In the genomic region with DNA sequence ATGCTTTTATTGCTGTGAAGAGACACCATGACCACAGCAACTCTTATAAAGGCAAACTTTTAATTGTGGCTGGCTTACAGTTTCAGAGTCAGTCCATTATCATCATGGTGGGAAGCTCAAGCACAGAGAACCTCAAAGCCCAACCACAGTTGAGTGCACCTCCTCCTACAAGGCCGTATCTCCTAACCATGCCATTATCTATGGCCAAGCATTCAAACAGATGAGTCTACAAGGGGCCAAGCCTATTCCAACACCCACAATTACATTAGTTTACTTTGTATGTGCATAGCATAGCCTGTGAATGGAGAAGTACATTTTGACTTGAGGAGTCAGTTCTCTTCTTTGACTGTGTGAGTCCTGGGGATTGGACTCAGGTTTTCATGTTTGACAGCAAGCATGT, we compare ENCODE assay signal across 1 mouse cellular context.
TF ChIP-seq lines count a peak whose summit lies in the region.

No protein-coding gene starts in this region.

TF ChIP-seq in MEL, 35 proteins besides CTCF, POLR2A, EP300 and RAD21:
- no peak for TF ChIP-seq ZNF384 (IDR thresholded peaks at IDR 0.05; ENCODE audit: low read depth, low read length)
- peak; percentile 88 for TF ChIP-seq SIN3A (IDR thresholded peaks at IDR 0.05; ENCODE audit: low read length)
- TF ChIP-seq GATA1 (IDR thresholded peaks at IDR 0.05; ENCODE audit: low read depth, low read length) = peak; percentile 87
- TF ChIP-seq POLR2AphosphoS5 (IDR thresholded peaks at IDR 0.05; ENCODE audit: borderline replicate concordance, low read depth, low read length) = no peak
- TF ChIP-seq UBTF (IDR thresholded peaks at IDR 0.05; ENCODE audit: borderline replicate concordance, insufficient read depth, low read depth, low read length) = no peak
- TF ChIP-seq RCOR1 (IDR thresholded peaks at IDR 0.05; ENCODE audit: low read depth, low read length) = peak; percentile 77
- TF ChIP-seq POLR2AphosphoS2 (IDR thresholded peaks at IDR 0.05; ENCODE audit: low read length) = 0 out of 2 replicates have a peak, but pooled peaks have one; percentile 40
- 0 out of 2 replicates have a peak, but pooled peaks have one; percentile 41 for TF ChIP-seq MAZ (IDR thresholded peaks at IDR 0.05; ENCODE audit: low read depth, low read length)
- TF ChIP-seq TAL1 (IDR thresholded peaks at IDR 0.05; ENCODE audit: low read length) = no peak
- peak; percentile 42; the same call in 1 of the 2 replicates for TF ChIP-seq MAFK (IDR thresholded peaks at IDR 0.05; ENCODE audit: borderline replicate concordance, low read depth, low read length)
- peak; percentile 14; the same call in 1 of the 2 replicates for TF ChIP-seq SMC3 (IDR thresholded peaks at IDR 0.05; ENCODE audit: low read depth, low read length)
- TF ChIP-seq MAX (IDR thresholded peaks at IDR 0.05; ENCODE audit: low read length) = peak; percentile 30
- TF ChIP-seq MXI1 (IDR thresholded peaks at IDR 0.05; ENCODE audit: low read depth, low read length) = peak; percentile 75
- TF ChIP-seq MEF2A (IDR thresholded peaks at IDR 0.05; ENCODE audit: extremely low read depth, insufficient replicate concordance, low read depth, low read length, poor library complexity, severe bottlenecking) = peak; percentile 17; the same call in 1 of the 2 replicates
- TF ChIP-seq CHD1 (IDR thresholded peaks at IDR 0.05; ENCODE audit: low read depth, low read length) = no peak
- TF ChIP-seq TCF12 (IDR thresholded peaks at IDR 0.05; ENCODE audit: low read depth, low read length) = peak; percentile 76
- TF ChIP-seq ETS1 (IDR thresholded peaks at IDR 0.05; ENCODE audit: low read depth, low read length) = peak; percentile 84
- TF ChIP-seq MYB (IDR thresholded peaks at IDR 0.05; ENCODE audit: low read depth, low read length) = peak; percentile 69
- 0 out of 2 replicates have a peak, but pooled peaks have one; percentile 16 for TF ChIP-seq KAT2A (conservative IDR thresholded peaks at IDR 0.05; ENCODE audit: low read depth, low read length)
- no peak for TF ChIP-seq ZMIZ1 (IDR thresholded peaks at IDR 0.05; ENCODE audit: low read depth, low read length)
- 0 out of 2 replicates have a peak, but pooled peaks have one; percentile 45 for TF ChIP-seq MYC (IDR thresholded peaks at IDR 0.05; ENCODE audit: low read depth, low read length)
